Mouse (Mus musculus) yolk sac, embryonic 10.5 days (tissue): Measurements from ENCODE around the gene Mtor.
A peak's percentile ranks its signal among the peaks of the same experiment; 100 is the strongest.

Experiments
- DNase-seq: peaks from one replicate; pipeline ENCODE4 v3.0.0-alpha.2; 2017; ENCODE audit warnings: low spot score

Gene Mtor

DNA sequence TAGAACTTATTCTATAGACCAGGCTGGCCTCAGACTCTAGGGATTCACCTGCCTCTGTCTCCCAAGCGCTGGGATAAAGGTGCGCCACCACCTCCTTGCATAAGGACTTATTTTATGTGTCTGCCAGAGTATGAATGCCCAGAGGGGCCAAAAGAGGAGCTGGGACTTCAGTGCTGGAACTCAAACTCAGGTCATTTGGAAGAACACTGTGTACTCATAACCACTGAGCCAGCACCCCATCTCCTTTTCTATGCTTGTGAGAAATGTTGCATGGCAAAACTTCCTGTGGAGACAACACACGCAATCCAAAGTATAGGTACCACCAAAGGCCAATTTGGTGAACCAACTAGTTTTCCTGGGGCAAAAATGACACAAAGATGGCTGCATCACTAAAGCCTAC is 148.3 kb downstream of the Mtor start:
- no peak for DNase-seq

DNA sequence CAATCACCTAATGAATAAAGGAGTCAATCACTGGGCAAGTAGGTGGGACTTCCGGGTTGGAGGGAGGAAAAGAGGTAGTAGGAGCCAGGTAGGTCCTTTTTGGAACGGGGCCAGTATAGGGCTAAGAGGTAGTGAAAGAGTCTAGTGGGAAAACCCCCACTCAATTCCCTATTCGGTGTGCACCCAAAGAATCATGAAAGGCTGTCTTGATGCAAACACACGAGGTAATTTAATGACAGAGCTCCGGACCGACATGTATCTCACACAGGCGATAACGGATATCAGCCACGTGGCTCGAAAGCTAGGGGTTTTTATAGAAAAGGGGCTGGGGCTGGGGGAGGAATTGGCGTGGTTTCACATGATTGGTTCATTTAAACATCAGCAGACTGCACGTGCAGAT is 150.4 kb downstream of the Mtor start:
- no peak for DNase-seq

DNA sequence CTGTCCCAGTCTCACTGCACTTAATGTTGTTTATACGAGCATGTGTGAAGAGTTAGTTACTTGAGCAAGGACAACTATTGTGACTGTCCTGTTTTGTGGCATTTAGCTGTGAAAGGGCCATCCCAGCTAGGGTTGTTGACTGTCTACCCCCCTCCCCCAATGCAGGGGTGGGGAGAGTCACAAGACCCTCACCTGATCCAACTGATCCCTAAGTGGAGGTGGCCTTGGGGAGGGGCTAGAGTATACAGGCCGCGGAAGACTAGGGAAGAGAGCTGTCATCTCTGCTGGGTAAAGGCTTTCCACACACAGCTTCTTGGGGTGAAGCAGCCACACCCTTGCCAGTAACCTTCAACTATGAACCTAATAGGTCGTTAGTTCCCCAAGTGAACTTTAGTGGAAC is 151.9 kb downstream of the Mtor start:
- DNase-seq, result no peak

DNA sequence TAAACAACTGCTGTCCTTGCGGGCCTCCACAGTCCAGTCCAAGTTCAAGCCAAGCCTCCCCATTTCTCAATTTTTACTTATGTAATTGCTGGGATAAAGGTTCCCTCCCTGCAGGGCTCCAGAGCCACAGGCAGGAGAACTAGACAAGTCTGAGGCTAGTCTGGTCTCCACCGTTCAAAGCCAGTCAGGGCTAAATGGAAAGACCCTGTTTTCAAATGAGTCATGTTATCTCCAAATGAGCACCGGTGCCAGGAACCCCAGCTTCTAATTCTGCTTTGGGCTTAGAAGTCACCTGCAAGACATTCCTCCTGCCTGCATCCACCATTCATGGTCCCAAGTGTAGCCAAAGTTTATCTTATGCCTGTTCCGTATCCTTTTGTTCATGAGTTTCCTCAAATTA is 153.5 kb downstream of the Mtor start:
- no peak for DNase-seq

DNA sequence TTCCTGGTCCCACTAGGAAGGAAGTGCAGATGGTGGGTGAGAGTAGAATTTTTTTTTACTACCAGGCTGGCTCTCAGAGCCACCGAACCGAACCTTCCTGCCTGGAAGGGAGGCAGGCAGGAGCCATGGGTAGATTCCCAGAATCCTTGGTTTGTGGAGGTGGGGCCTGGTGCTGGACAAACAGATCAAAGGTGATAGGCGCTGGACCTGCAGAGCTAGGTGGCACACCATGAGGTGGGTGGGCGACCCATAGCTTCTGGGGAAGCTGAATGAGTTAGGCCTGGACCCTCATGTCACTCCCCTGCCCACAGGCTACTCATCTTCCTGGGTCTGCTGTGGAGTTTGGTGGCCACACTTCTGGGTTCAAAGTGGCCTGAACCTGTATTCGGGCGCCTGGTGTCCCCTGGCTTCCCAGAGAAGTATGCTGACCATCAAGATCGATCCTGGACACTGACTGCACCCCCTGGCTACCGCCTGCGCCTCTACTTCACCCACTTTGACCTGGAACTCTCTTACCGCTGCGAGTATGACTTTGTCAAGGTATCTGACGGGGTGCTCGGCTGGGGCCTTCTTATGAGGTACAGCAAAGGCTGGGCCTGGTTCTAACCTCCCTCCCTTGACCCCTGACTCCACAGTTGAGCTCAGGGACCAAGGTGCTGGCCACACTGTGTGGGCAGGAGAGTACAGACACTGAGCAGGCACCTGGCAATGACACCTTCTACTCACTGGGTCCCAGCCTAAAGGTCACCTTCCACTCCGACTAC is 154.1 kb downstream of the Mtor start, which contains the start of gene Masp2:
Gene Masp2 (plus strand): TSS at position 198 of the 764 bp plus-strand sequence.
- no peak for DNase-seq

DNA sequence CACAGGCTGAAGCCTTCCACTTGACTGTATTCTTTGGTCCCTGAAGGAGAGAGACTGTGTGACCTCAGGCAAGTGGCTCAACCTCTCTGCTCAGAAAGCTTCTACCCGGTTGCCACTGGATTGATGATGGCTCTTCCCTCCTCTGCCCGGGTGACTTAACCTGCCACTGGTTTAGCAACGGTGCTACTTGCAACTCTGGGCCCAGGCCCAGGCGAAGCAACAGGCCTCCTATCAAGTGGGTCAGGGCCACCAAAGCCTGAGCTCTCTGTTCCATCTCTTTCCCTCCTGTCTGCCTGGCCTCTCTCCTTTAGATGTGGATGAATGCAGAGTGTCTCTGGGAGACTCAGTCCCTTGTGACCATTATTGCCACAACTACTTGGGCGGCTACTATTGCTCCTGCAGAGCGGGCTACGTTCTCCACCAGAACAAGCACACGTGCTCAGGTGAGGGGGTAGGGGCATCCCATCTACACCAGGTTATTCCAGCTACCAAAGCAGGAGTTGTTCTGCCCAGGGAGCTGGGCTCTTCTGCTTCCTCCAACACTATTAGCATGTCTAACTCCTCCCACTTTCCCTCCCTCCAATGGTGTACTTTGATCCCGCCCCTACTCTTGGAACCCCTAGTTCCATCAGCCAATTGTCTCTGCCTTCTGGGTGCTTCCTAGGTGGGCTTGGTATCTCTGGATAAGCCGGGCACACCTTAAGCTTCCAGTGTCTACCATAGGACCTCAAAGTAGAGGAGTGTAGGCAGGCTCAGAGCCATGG is 155.1 kb downstream of the Mtor start:
- DNase-seq, result no peak

DNA sequence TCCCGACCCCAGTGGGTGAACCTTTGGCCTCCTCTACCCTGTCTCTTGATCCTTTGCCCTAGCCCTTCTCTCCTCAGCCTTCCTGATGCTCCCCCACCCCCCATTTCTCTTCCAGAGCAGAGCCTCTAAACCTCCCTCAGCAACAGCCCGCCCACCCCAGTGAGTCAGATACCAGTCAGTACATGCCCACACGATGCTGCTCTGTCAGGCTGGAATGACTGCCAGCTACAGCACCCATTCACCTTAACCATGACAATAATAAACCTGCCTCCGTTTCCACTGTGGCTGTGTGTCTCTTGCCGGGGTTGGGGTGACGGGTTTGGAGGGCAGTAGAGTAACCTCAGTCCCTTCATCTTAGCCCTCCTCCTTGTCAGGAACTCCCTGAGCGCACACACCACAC is 155.7 kb downstream of the Mtor start:
- DNase-seq, result no peak

DNA sequence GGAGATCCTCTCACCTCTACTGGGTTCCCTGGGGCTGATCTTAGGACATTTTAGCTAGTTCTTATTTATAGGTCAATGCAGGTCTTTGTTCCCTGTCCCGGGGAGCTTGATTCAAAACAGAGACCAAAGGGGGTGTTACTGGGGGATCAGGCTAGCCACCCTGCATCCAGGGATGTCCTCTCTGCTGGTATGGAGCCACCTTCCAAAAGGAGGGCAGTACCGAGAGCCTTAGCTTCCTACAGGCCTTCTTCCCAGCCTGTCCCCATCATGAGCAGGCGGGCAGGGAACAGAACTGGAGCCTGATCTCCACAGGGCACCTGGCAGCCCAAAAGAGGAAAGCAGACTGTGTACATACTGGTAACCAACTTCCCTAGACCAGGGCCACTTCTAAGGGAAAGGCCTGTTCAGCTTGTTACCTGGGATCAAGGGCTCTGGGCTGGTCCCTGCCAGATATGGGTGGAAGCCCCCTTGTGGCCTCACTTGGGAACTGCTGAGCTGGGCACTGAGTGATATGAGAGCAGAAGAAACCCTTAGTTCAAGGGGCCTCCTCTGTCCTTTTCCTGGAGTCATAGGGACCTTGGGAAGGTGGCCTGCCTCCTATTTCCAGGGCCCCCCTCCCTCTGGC is 156.2 kb downstream of the Mtor start:
- DNase-seq, result peak; percentile 50
